Mouse (Mus musculus): ENCODE measurements around the gene Tmtc1. TPM values are rescaled to one million over a fixed set of nuclear protein-coding genes. Genes with fewer than 3 reads are reported as not detected.
A peak's percentile ranks its signal among the peaks of the same experiment; 100 is the strongest.

Tmtc1 gene
- polyA plus RNA-seq, 1 experiment from 2014 or later = 3.6 TPM

GRCm38 (mm10) chr6:148214765-148215164 lies 229.4 kb downstream of the Tmtc1 start:
- 10% methylated on average over 5 of the region's 5 CpGs for WGBS
- Histone ChIP-seq H3K9me3 (no peaks in the 10 kb centered on the region), H3K27me3 (no peaks in the 10 kb centered on the region), H3K27ac (replicated peaks) (peak overlapping the region; percentile 38; the same call in 1 of the 2 replicates), H3K4me1 (replicated peaks) (peaks cover 28% of the 10 kb centered on the region), H3K4me2 (peak overlapping the region; percentile 17; the same call in 1 of the 2 replicates), H3K36me3 (no peaks in the 10 kb centered on the region), H3K9ac (no peak overlapping the region), H3K4me3 (no peak overlapping the region)
- ATAC-seq (ENCODE audit: low FRiP score, low read depth) = no peak

GRCm38 (mm10) chr6:148211897-148212680 lies 232.1 kb downstream of the Tmtc1 start, which contains the start of gene Ergic2:
Ergic2 (minus strand) TSS chr6:148212374.
- Histone ChIP-seq H3K9me3 (no peaks in the 10 kb centered on the region), H3K36me3 (no peaks in the 10 kb centered on the region), H3K27ac (replicated peaks) (peak within 1 kb of the TSS; percentile 90), H3K27me3 (no peaks in the 10 kb centered on the region), H3K4me3 (peak within 1 kb of the TSS; percentile 89), H3K4me2 (peak within 1 kb of the TSS; percentile 65), H3K9ac (peak within 1 kb of the TSS; percentile 98), H3K4me1 (replicated peaks) (peaks cover 28% of the 10 kb centered on the region)
- ATAC-seq (ENCODE audit: low FRiP score, low read depth) = peak; percentile 99
- WGBS = 1% methylated on average over 61 of the region's 61 CpGs

GRCm38 (mm10) chr6:148211391-148211876 lies 232.8 kb downstream of the Tmtc1 start:
- Histone ChIP-seq H3K4me2 (peak overlapping the region; percentile 65), H3K27ac (replicated peaks) (peak overlapping the region; percentile 90), H3K9ac (peak overlapping the region; percentile 98), H3K27me3 (no peaks in the 10 kb centered on the region), H3K4me3 (peak overlapping the region; percentile 89), H3K9me3 (no peaks in the 10 kb centered on the region), H3K4me1 (replicated peaks) (peaks cover 28% of the 10 kb centered on the region), H3K36me3 (no peaks in the 10 kb centered on the region)
- under 1% methylated on average over 51 of the region's 51 CpGs for WGBS
- peak; percentile 60 for ATAC-seq (ENCODE audit: low FRiP score, low read depth)

GRCm38 (mm10) chr6:148207522-148207921 lies 236.7 kb downstream of the Tmtc1 start:
- H3K36me3 ChIP-seq = peaks cover 15% of the 10 kb centered on the region
- no peak for ATAC-seq (ENCODE audit: low FRiP score, low read depth)
- H3K4me3 ChIP-seq = no peak overlapping the region
- 86% methylated on average over 1 of the region's 1 CpGs for WGBS
- no peak overlapping the region for H3K4me2 ChIP-seq
- no peak overlapping the region for H3K27ac ChIP-seq (replicated peaks)
- H3K27me3 ChIP-seq = no peaks in the 10 kb centered on the region
- no peaks in the 10 kb centered on the region for H3K9me3 ChIP-seq
- H3K9ac ChIP-seq = no peak overlapping the region
- H3K4me1 ChIP-seq (replicated peaks) = peaks cover 13% of the 10 kb centered on the region

GRCm38 (mm10) chr6:148205134-148205533 lies 239.1 kb downstream of the Tmtc1 start:
- no peaks in the 10 kb centered on the region for H3K9me3 ChIP-seq
- 87% methylated on average over 1 of the region's 1 CpGs for WGBS
- no peak overlapping the region for H3K9ac ChIP-seq
- H3K27ac ChIP-seq (replicated peaks) = no peak overlapping the region
- ATAC-seq (ENCODE audit: low FRiP score, low read depth) = no peak
- H3K4me1 ChIP-seq (replicated peaks) = peaks cover 1% of the 10 kb centered on the region
- peaks cover 32% of the 10 kb centered on the region for H3K36me3 ChIP-seq
- no peak overlapping the region for H3K4me3 ChIP-seq
- no peaks in the 10 kb centered on the region for H3K27me3 ChIP-seq
- H3K4me2 ChIP-seq = no peak overlapping the region

GRCm38 (mm10) chr6:148199729-148200128 lies 244.5 kb downstream of the Tmtc1 start:
- H3K9ac ChIP-seq = no peak overlapping the region
- H3K27ac ChIP-seq (replicated peaks) = no peak overlapping the region
- no peaks in the 10 kb centered on the region for H3K27me3 ChIP-seq
- H3K4me1 ChIP-seq (replicated peaks) = no peaks in the 10 kb centered on the region
- WGBS = 98% methylated on average over 3 of the region's 3 CpGs
- H3K4me2 ChIP-seq = no peak overlapping the region
- ATAC-seq (ENCODE audit: low FRiP score, low read depth) = no peak
- peaks cover 59% of the 10 kb centered on the region for H3K36me3 ChIP-seq
- H3K9me3 ChIP-seq = no peaks in the 10 kb centered on the region
- H3K4me3 ChIP-seq = no peak overlapping the region

GRCm38 (mm10) chr6:148199177-148199576 lies 245.0 kb downstream of the Tmtc1 start:
- Histone ChIP-seq H3K4me1 (replicated peaks) (no peaks in the 10 kb centered on the region), H3K27me3 (no peaks in the 10 kb centered on the region), H3K9me3 (no peaks in the 10 kb centered on the region), H3K4me2 (no peak overlapping the region), H3K9ac (no peak overlapping the region), H3K36me3 (peaks cover 64% of the 10 kb centered on the region), H3K4me3 (no peak overlapping the region), H3K27ac (replicated peaks) (no peak overlapping the region)
- ATAC-seq (ENCODE audit: low FRiP score, low read depth) = no peak
- WGBS = 90% methylated on average over 2 of the region's 2 CpGs

GRCm38 (mm10) chr6:148193972-148194701 lies 250.1 kb downstream of the Tmtc1 start:
- 93% methylated on average over 6 of the region's 6 CpGs for WGBS
- Histone ChIP-seq H3K36me3 (peaks cover 58% of the 10 kb centered on the region), H3K9me3 (no peaks in the 10 kb centered on the region), H3K4me3 (no peak overlapping the region), H3K9ac (no peak overlapping the region), H3K27me3 (no peaks in the 10 kb centered on the region), H3K4me2 (no peak overlapping the region), H3K27ac (replicated peaks) (no peak overlapping the region), H3K4me1 (replicated peaks) (no peaks in the 10 kb centered on the region)
- ATAC-seq (ENCODE audit: low FRiP score, low read depth) = no peak

GRCm38 (mm10) chr6:148185694-148186093 lies 258.5 kb downstream of the Tmtc1 start:
- H3K4me1 ChIP-seq (replicated peaks) = no peaks in the 10 kb centered on the region
- H3K9me3 ChIP-seq = no peaks in the 10 kb centered on the region
- H3K4me3 ChIP-seq = no peak overlapping the region
- ATAC-seq (ENCODE audit: low FRiP score, low read depth) = no peak
- H3K4me2 ChIP-seq = no peak overlapping the region
- 97% methylated on average over 1 of the region's 1 CpGs for WGBS
- H3K9ac ChIP-seq = no peak overlapping the region
- H3K27ac ChIP-seq (replicated peaks) = no peak overlapping the region
- no peaks in the 10 kb centered on the region for H3K27me3 ChIP-seq
- H3K36me3 ChIP-seq = peaks cover 80% of the 10 kb centered on the region

Other genes with a start within 250 kb of the Tmtc1 start
- gene Ergic2, start 232.0 kb downstream of the Tmtc1 start, polyA plus RNA-seq (2015; fragmentation: Nextera tagmentation; extraction: Ambion mirVana) = 182 and 212 TPM in 2 replicates

All from hindbrain, embryonic 15.5 days (tissue).